Mouse (Mus musculus) limb, embryonic 14.5 days (tissue): ENCODE results near the gene Vmn2r102. TPM values are rescaled to one million over a fixed set of nuclear protein-coding genes. Genes with fewer than 3 reads are reported as not detected.

ENCODE experiments used
- ATAC-seq: fragments of 200-750 bp; cut with Nextera tagmentation; 2 replicates; pipeline ENCODE4 v1.8.0; 2017; ENCODE audit warnings: low read depth, moderate number of reproducible peaks, moderate TSS enrichment; ENCODE audit not compliant: low FRiP score
- DNase-seq: peaks from one replicate; pipeline ENCODE4 v3.0.0-alpha.2; 2015; ENCODE audit warnings: low spot score
- H3K27ac ChIP-seq: fragments of 300-500 bp; sonication (generic); replicated peaks from 2 replicates; pipeline ENCODE4 v1.5.1; 2014; ENCODE audit warnings: low read depth, mild to moderate bottlenecking, low read length, moderate library complexity, mixed read lengths
- H3K27me3 ChIP-seq: fragments of 300-500 bp; sonication (generic); 2 replicates; pipeline ENCODE4 v1.6.1; 2014; ENCODE audit warnings: low read length, mixed read lengths; ENCODE audit not compliant: control insufficient read depth, insufficient read depth
- H3K36me3 ChIP-seq: fragments of 300-500 bp; sonication (generic); 2 replicates; pipeline ENCODE4 v1.6.1; 2014; ENCODE audit warnings: mild to moderate bottlenecking, low read length, moderate library complexity, mixed read lengths; ENCODE audit not compliant: control insufficient read depth, insufficient read depth
- H3K4me1 ChIP-seq: fragments of 300-500 bp; sonication (generic); 2 replicates; pipeline ENCODE4 v1.6.1; 2014; ENCODE audit warnings: antibody characterized with exemption, low read length, mixed read lengths; ENCODE audit not compliant: control insufficient read depth, insufficient read depth
- H3K4me2 ChIP-seq: fragments of 300-500 bp; sonication (generic); replicated peaks from 2 replicates; pipeline ENCODE4 v1.6.1; 2014; ENCODE audit warnings: low read depth, mild to moderate bottlenecking, low read length, moderate library complexity; ENCODE audit not compliant: severe bottlenecking
- H3K4me3 ChIP-seq: fragments of 300-500 bp; sonication (generic); replicated peaks from 2 replicates; pipeline ENCODE4 v1.5.1; 2014; ENCODE audit warnings: low read length
- H3K9ac ChIP-seq: fragments of 300-500 bp; sonication (generic); 2 replicates; pipeline ENCODE4 v1.6.1; 2014; ENCODE audit warnings: mild to moderate bottlenecking, low read depth, low read length, moderate library complexity; ENCODE audit not compliant: severe bottlenecking
- H3K9me3 ChIP-seq: fragments of 300-500 bp; sonication (generic); 2 replicates; pipeline ENCODE4 v1.6.1; 2016; ENCODE audit warnings: low read length; ENCODE audit not compliant: control insufficient read depth
- POLR2A ChIP-seq: fragments of 200-500 bp; IDR thresholded peaks from 2 replicates; pipeline ENCODE4 v1.8.0; 2012; ENCODE audit warnings: inconsistent platforms, mild to moderate bottlenecking, moderate library complexity, borderline replicate concordance; ENCODE audit not compliant: insufficient read depth, insufficient read length; ENCODE audit errors: extremely low read depth
- WGBS: fragments of 180-500 bp; shearing (Covaris S2); extraction: QIAGEN DNeasy Blood & Tissue Kit; methylation state at CpG from one replicate; pipeline ENCODE4 v1.1.7; 2014; 5-methylcytosine and 5-hydroxymethylcytosine counted together
- polyA plus RNA-seq, 2 experiments: library from polyadenylated mRNA; depleted of rRNA in 1 of 2; stranded (reverse) in 1 of 2; unstranded in 1 of 2; fragments of >200 nt; fragmentation: Nextera tagmentation in 1 of 2; extraction: Ambion mirVana in 1 of 2; gene quantifications; 2 replicates each; pipeline versions ENCODE4 v1.2.1 to v1.2.3; 2012 to 2014

Vmn2r102 gene
- not detected in 2 replicates for polyA plus RNA-seq (2012; rRNA removed)
- polyA plus RNA-seq (2014; fragmentation: Nextera tagmentation; extraction: Ambion mirVana), result not detected in 2 replicates

- no peak for DNase-seq
- H3K36me3 ChIP-seq, result no peaks in the 10 kb centered on the region
- H3K27me3 ChIP-seq, result no peaks in the 10 kb centered on the region
- 67% methylated on average over 2 of the region's 2 CpGs for WGBS
- ATAC-seq, result no peak
- H3K4me3 ChIP-seq, result no peak within 1 kb of the TSS
- no peaks in the 10 kb centered on the region for H3K9me3 ChIP-seq
- H3K27ac ChIP-seq, result no peak within 1 kb of the TSS
- TF ChIP-seq POLR2A, result no peak
- H3K4me1 ChIP-seq, result no peaks in the 10 kb centered on the region
- no peak within 1 kb of the TSS for H3K9ac ChIP-seq
- no peak within 1 kb of the TSS for H3K4me2 ChIP-seq
These were observed at the start of gene Vmn2r102 for GRCm38 (mm10) chr17:19660028-19660427. Gene Vmn2r102 (plus strand): TSS chr17:19660328.

GRCm38 (mm10) chr17:19629328-19629727 is 30.8 kb upstream of the Vmn2r102 start:
- no peak overlapping the region for H3K27ac ChIP-seq
- WGBS, result 84% methylated on average over 1 of the region's 1 CpGs
- no peaks in the 10 kb centered on the region for H3K27me3 ChIP-seq
- H3K4me3 ChIP-seq, result no peak overlapping the region
- no peak for TF ChIP-seq POLR2A
- ATAC-seq (no peak), DNase-seq (no peak)
- no peaks in the 10 kb centered on the region for H3K36me3 ChIP-seq
- no peaks in the 10 kb centered on the region for H3K4me1 ChIP-seq
- H3K4me2 ChIP-seq, result no peak overlapping the region
- H3K9me3 ChIP-seq, result 0 out of 2 replicates have a peak, but pooled peaks cover 16% of the 10 kb centered on the region
- no peak overlapping the region for H3K9ac ChIP-seq

- 71% methylated on average over 3 of the region's 3 CpGs for WGBS
- Histone ChIP-seq H3K27me3 (no peaks in the 10 kb centered on the region), H3K4me3 (no peak overlapping the region), H3K9me3 (no peaks in the 10 kb centered on the region), H3K27ac (no peak overlapping the region), H3K9ac (no peak overlapping the region), H3K4me2 (no peak overlapping the region), H3K4me1 (no peaks in the 10 kb centered on the region), H3K36me3 (no peaks in the 10 kb centered on the region)
- TF ChIP-seq POLR2A, result no peak
- DNase-seq (no peak), ATAC-seq (no peak)
These were observed 1.7 kb upstream of the Vmn2r102 start for GRCm38 (mm10) chr17:19658447-19658846.

GRCm38 (mm10) chr17:19692062-19692461 is 31.9 kb downstream of the Vmn2r102 start:
- no peak for TF ChIP-seq POLR2A
- H3K4me3 ChIP-seq, result no peak overlapping the region
- H3K9me3 ChIP-seq, result 0 out of 2 replicates have a peak, but pooled peaks cover 5% of the 10 kb centered on the region
- H3K27me3 ChIP-seq, result no peaks in the 10 kb centered on the region
- no peak overlapping the region for H3K4me2 ChIP-seq
- ATAC-seq (no peak), DNase-seq (no peak)
- H3K4me1 ChIP-seq, result no peaks in the 10 kb centered on the region
- H3K9ac ChIP-seq, result no peak overlapping the region
- H3K27ac ChIP-seq, result no peak overlapping the region
- no peaks in the 10 kb centered on the region for H3K36me3 ChIP-seq

Other genes with a start within 250 kb of the Vmn2r102 start
- gene Vmn2r100, start 155.6 kb upstream of the Vmn2r102 start, polyA plus RNA-seq (2012; rRNA removed), result not detected in 2 replicates
- not detected in 2 replicates for gene Vmn2r100, start 155.6 kb upstream of the Vmn2r102 start, polyA plus RNA-seq (2014; fragmentation: Nextera tagmentation; extraction: Ambion mirVana)
- not detected in 2 replicates for gene Vmn2r101, start 83.1 kb upstream of the Vmn2r102 start, polyA plus RNA-seq (2012; rRNA removed)
- not detected in 2 replicates for gene Vmn2r101, start 83.1 kb upstream of the Vmn2r102 start, polyA plus RNA-seq (2014; fragmentation: Nextera tagmentation; extraction: Ambion mirVana)
- gene Vmn2r103, start 113.0 kb downstream of the Vmn2r102 start, polyA plus RNA-seq (2012; rRNA removed), result not detected in 2 replicates
- not detected in 2 replicates for gene Vmn2r103, start 113.0 kb downstream of the Vmn2r102 start, polyA plus RNA-seq (2014; fragmentation: Nextera tagmentation; extraction: Ambion mirVana)